Comparison of ENCODE assay signal across 8 mouse cellular contexts in genomic region chr1:176861981-176862644, GRCm38 (mm10). TPM values are rescaled to one million over a fixed set of nuclear protein-coding genes. Genes with fewer than 3 reads are reported as not detected.
DNase-seq lines count a peak whose midpoint lies in the region; ATAC-seq and TF ChIP-seq lines count a peak whose summit lies in the region.

No protein-coding gene starts in this region.

- no peak overlapping the region for H3K4me2 ChIP-seq in liver, embryonic 13.5 days
- no peak overlapping the region for H3K4me2 ChIP-seq in neural tube, embryonic 12.5 days (replicated peaks)

- no peaks in the 10 kb centered on the region for H3K9me3 ChIP-seq in G1E (replicated peaks)
- no peaks in the 10 kb centered on the region for H3K9me3 ChIP-seq in liver, embryonic 13.5 days (replicated peaks)
- H3K9me3 ChIP-seq in neural tube, embryonic 12.5 days, result no peaks in the 10 kb centered on the region

- peak; percentile 55 for TF ChIP-seq CTCF in G1E (IDR thresholded peaks at IDR 0.05; ENCODE audit: low read depth, low read length)

- H3K27me3 ChIP-seq in G1E (ENCODE audit: insufficient read depth, low read length), result no peaks in the 10 kb centered on the region
- no peaks in the 10 kb centered on the region for H3K27me3 ChIP-seq in liver, embryonic 13.5 days
- H3K27me3 ChIP-seq in neural tube, embryonic 12.5 days (replicated peaks), result no peaks in the 10 kb centered on the region

- 54% methylated on average over 9 of the region's 9 CpGs for WGBS in liver, embryonic 13.5 days (ENCODE audit: insufficient replicate concordance)
- whole genome bisulfite sequencing in neural tube, embryonic 12.5 days, result 65% methylated on average over 9 of the region's 9 CpGs

- DNase-seq in 3T3-L1 (ENCODE audit: low read depth, low spot score) (peak; percentile 91), G1E (ENCODE audit: low spot score) (peak; percentile 38)
- DNase-seq in cerebellum, adult 18-20 months, result peak; percentile 68 to 80
- DNase-seq in forelimb bud, embryonic 11.5 days (ENCODE audit: low read depth, low spot score), result peak; percentile 82
- DNase-seq in kidney, adult 9 months, result peak; percentile 79
- peak; percentile 28 for DNase-seq in liver, embryonic 13.5 days
- peak; percentile 73 for DNase-seq in thymus, postnatal 14 days

- peaks cover 8% of the 10 kb centered on the region for H3K36me3 ChIP-seq in G1E (replicated peaks)
- no peaks in the 10 kb centered on the region for H3K36me3 ChIP-seq in liver, embryonic 13.5 days
- H3K36me3 ChIP-seq in neural tube, embryonic 12.5 days, result no peaks in the 10 kb centered on the region

- H3K4me1 ChIP-seq in G1E (ENCODE audit: insufficient read depth, low read depth, low read length), result no peaks in the 10 kb centered on the region
- no peaks in the 10 kb centered on the region for H3K4me1 ChIP-seq in liver, embryonic 13.5 days (replicated peaks)
- H3K4me1 ChIP-seq in neural tube, embryonic 12.5 days, result no peaks in the 10 kb centered on the region

- peak; percentile 49; the same call in 1 of the 2 replicates for ATAC-seq in G1E (ENCODE audit: extremely low read depth, insufficient number of reproducible peaks, low FRiP score, poor library complexity, severe bottlenecking)
- no peak for ATAC-seq in liver, embryonic 13.5 days (ENCODE audit: low read depth)
- peak; percentile 50; the same call in 1 of the 2 replicates for ATAC-seq in neural tube, embryonic 12.5 days (ENCODE audit: low FRiP score, low read depth)

- no peak overlapping the region for H3K27ac ChIP-seq in liver, embryonic 13.5 days
- no peak overlapping the region for H3K27ac ChIP-seq in neural tube, embryonic 12.5 days

- no peak overlapping the region for H3K9ac ChIP-seq in liver, embryonic 13.5 days
- H3K9ac ChIP-seq in neural tube, embryonic 12.5 days, result no peak overlapping the region

- H3K4me3 ChIP-seq in G1E (ENCODE audit: low read depth, low read length), result no peak overlapping the region
- H3K4me3 ChIP-seq in liver, embryonic 13.5 days (replicated peaks), result no peak overlapping the region
- H3K4me3 ChIP-seq in neural tube, embryonic 12.5 days, result no peak overlapping the region

RNA-seq across cellular contexts. Expression of gene Sdccag8, which starts 47.7 kb away (rescaled TPM):
- total RNA-seq in G1E (2014; fragmentation: Nextera tagmentation) (11.9 and 12.5 TPM in 2 replicates), G1E (2017) (19.9 and 20.2 TPM in 2 replicates)
- polyA plus RNA-seq in G1E (2012), result 2.2 TPM in 2 replicates
- 5.7 and 5.8 TPM in 2 replicates for polyA plus RNA-seq in liver, embryonic 13.5 days (2015; fragmentation: Nextera tagmentation; extraction: Ambion mirVana)
- 19.4 and 22.0 TPM in 2 replicates for polyA plus RNA-seq in neural tube, embryonic 12.5 days (2016; fragmentation: Nextera tagmentation; extraction: Ambion mirVana)

RNA-seq across cellular contexts. Expression of gene Cep170, which starts 48.2 kb away (rescaled TPM):
- total RNA-seq in G1E (2014; fragmentation: Nextera tagmentation), result 114 and 124 TPM in 2 replicates
- 61.5 and 75.9 TPM in 2 replicates for total RNA-seq in G1E (2017)
- polyA plus RNA-seq in G1E (2012), result 2.0 and 2.5 TPM in 2 replicates
- 5.6 and 7.2 TPM in 2 replicates for polyA plus RNA-seq in liver, embryonic 13.5 days (2015; fragmentation: Nextera tagmentation; extraction: Ambion mirVana)
- polyA plus RNA-seq in neural tube, embryonic 12.5 days (2016; fragmentation: Nextera tagmentation; extraction: Ambion mirVana), result 85.7 and 92.3 TPM in 2 replicates

Comparison
In these comparisons a context has a peak if more than half of its experiments do, and no peak if none do; other contexts are left out.
1. DNase-seq: peak in every context shown above with its lines; median percentile 91 in 3T3-L1; 82 in forelimb bud, embryonic 11.5 days; 79 in kidney, adult 9 months; 74 in cerebellum, adult 18-20 months; 73 in thymus, postnatal 14 days; 38 in G1E; 28 in liver, embryonic 13.5 days.
2. RNA of gene Cep170, which starts 48.2 kb away (polyA plus RNA-seq): 85.7 to 92.3 TPM in neural tube, embryonic 12.5 days; 5.6 to 7.2 TPM in liver, embryonic 13.5 days and 2.0 to 2.5 TPM in G1E; every median in the first group is over 10 times any median in the second.